Mouse (Mus musculus) limb, embryonic 12.5 days (tissue): ENCODE results near the gene Ppp5c. TPM values are rescaled to one million over a fixed set of nuclear protein-coding genes. Genes with fewer than 3 reads are reported as not detected.

Experiments used
- polyA plus RNA-seq: library from polyadenylated mRNA; unstranded; fragments of >200 nt; fragmentation: Nextera tagmentation; extraction: Ambion mirVana; gene quantifications from 2 replicates; pipeline ENCODE4 v1.2.1, GENCODE M21; 2016

The Ppp5c gene
- polyA plus RNA-seq, 1 experiment from 2014 or later = 126 TPM

Other genes starting within 250 kb of the Ppp5c start
- gene Slc1a5, start 246.6 kb downstream of the Ppp5c start, polyA plus RNA-seq = 43.7 and 48.7 TPM in 2 replicates
- gene Strn4, start 212.0 kb downstream of the Ppp5c start, polyA plus RNA-seq = 148 and 155 TPM in 2 replicates
- 33.1 and 34.8 TPM in 2 replicates for gene Fkrp, start 211.2 kb downstream of the Ppp5c start, polyA plus RNA-seq
- 16.0 and 16.2 TPM in 2 replicates for gene Prkd2, start 185.0 kb downstream of the Ppp5c start, polyA plus RNA-seq
- gene Dact3, start 152.6 kb downstream of the Ppp5c start, polyA plus RNA-seq = 9.8 and 12.5 TPM in 2 replicates
- gene Gng8, start 136.1 kb downstream of the Ppp5c start, polyA plus RNA-seq = 13.2 and 16.2 TPM in 2 replicates
- gene Ptgir, start 121.4 kb downstream of the Ppp5c start, polyA plus RNA-seq = 0.96 and 1.1 TPM in 2 replicates
- 108 and 123 TPM in 2 replicates for gene Calm3, start 103.8 kb downstream of the Ppp5c start, polyA plus RNA-seq
- 16.6 and 16.9 TPM in 2 replicates for gene Pnmal2, start 83.2 kb downstream of the Ppp5c start, polyA plus RNA-seq
- gene Pnmal1, start 68.2 kb downstream of the Ppp5c start, polyA plus RNA-seq = 1.4 and 1.5 TPM in 2 replicates
- gene Gm42372, start 44.8 kb downstream of the Ppp5c start, polyA plus RNA-seq = 0.26 and 0.32 TPM in 2 replicates
- 22.1 and 35.2 TPM in 2 replicates for gene Ccdc8, start 35.2 kb downstream of the Ppp5c start, polyA plus RNA-seq
- gene Hif3a, start 34.5 kb upstream of the Ppp5c start, polyA plus RNA-seq = 10.8 and 11.3 TPM in 2 replicates
- 0.12 and 0.14 TPM in 2 replicates for gene Psg16, start 46.1 kb upstream of the Ppp5c start, polyA plus RNA-seq
- not detected in 2 replicates for gene Ceacam3, start 122.4 kb upstream of the Ppp5c start, polyA plus RNA-seq
- not detected in 2 replicates for gene Psg29, start 175.6 kb upstream of the Ppp5c start, polyA plus RNA-seq